In the genomic region with DNA sequence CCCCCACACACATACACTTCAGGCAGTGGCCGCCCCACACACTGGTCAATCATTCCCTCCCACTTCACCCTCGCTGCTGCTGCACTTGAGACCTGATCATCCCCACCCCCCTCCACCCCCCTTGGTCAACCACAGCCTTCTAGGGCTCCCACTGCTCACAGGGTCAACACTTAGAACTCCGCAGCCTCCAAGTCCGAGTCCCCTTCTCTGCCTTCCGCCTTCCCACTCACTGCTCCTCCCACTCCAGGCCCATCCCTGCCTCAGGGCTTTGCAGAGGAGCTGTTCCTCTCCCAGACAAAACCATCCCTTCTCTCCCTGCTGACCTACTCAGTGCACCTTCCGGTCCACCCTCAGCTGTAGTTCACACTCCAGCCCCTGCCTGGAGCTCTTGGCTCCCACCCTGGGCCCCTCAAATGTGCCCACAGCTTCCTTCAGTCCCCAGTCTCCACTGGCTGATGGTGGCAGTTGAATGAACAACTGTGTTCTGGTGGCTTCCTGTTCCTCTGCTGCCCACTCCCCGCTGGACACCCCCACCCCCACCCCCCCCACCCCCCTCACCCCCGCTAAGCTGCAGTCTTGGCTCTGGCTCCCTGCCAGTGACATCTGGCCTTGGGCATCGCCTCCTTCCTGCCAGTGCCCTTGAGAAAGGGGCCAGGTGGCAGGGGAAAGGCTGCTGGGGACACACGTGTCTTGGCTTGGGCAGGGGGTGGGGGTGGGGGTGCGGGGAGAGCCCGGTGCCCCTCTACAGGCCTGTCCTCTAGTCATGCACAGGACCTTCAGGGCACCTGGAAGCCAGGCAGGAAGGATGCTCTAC, we compare ENCODE assay signal across 8 mouse cellular contexts. TPM values are rescaled to one million over a fixed set of nuclear protein-coding genes. Genes with fewer than 3 reads are reported as not detected.
DNase-seq lines count a peak whose midpoint lies in the region; ATAC-seq lines count a peak whose summit lies in the region.

No protein-coding gene starts in this region.

- no peaks in the 10 kb centered on the region for H3K9me3 ChIP-seq in embryonic facial prominence, embryonic 11.5 days (replicated peaks; ENCODE audit: control insufficient read depth, low read length)
- no peaks in the 10 kb centered on the region for H3K9me3 ChIP-seq in liver, embryonic 11.5 days (ENCODE audit: control insufficient read depth, low read length)
- no peaks in the 10 kb centered on the region for H3K9me3 ChIP-seq in midbrain, embryonic 16.5 days (replicated peaks; ENCODE audit: control insufficient read depth, low read length, poor library complexity, severe bottlenecking)

- H3K4me1 ChIP-seq in embryonic facial prominence, embryonic 11.5 days (ENCODE audit: control insufficient read depth, insufficient read depth, low read length) = peaks cover 24% of the 10 kb centered on the region
- H3K4me1 ChIP-seq in liver, embryonic 11.5 days (replicated peaks; ENCODE audit: control insufficient read depth, insufficient read depth, low read length) = peaks cover 36% of the 10 kb centered on the region
- peaks cover 33% of the 10 kb centered on the region for H3K4me1 ChIP-seq in midbrain, embryonic 16.5 days (ENCODE audit: control insufficient read depth, insufficient read depth, low read length)

- no peaks in the 10 kb centered on the region; the same call in 1 of the 2 replicates for H3K27me3 ChIP-seq in embryonic facial prominence, embryonic 11.5 days (ENCODE audit: control insufficient read depth, insufficient read depth, low read length)
- H3K27me3 ChIP-seq in liver, embryonic 11.5 days (replicated peaks; ENCODE audit: control insufficient read depth, insufficient read depth, low read length) = peaks cover 42% of the 10 kb centered on the region
- H3K27me3 ChIP-seq in midbrain, embryonic 16.5 days (ENCODE audit: control insufficient read depth, insufficient read depth, low read depth, low read length) = peaks cover 30% of the 10 kb centered on the region

- H3K4me3 ChIP-seq in embryonic facial prominence, embryonic 11.5 days (ENCODE audit: low read depth, low read length) = no peak overlapping the region
- H3K4me3 ChIP-seq in liver, embryonic 11.5 days (ENCODE audit: low read depth, low read length) = peak overlapping the region; percentile 24
- H3K4me3 ChIP-seq in midbrain, embryonic 16.5 days (ENCODE audit: low read depth, low read length) = no peak overlapping the region

- no peaks in the 10 kb centered on the region for H3K36me3 ChIP-seq in embryonic facial prominence, embryonic 11.5 days (replicated peaks; ENCODE audit: control insufficient read depth, insufficient read depth, low read depth, low read length)
- H3K36me3 ChIP-seq in liver, embryonic 11.5 days (ENCODE audit: control insufficient read depth, insufficient read depth, low read length) = no peaks in the 10 kb centered on the region
- no peaks in the 10 kb centered on the region for H3K36me3 ChIP-seq in midbrain, embryonic 16.5 days (ENCODE audit: control insufficient read depth, insufficient read depth, low read length)

- ATAC-seq in embryonic facial prominence, embryonic 11.5 days (replicated peaks; ENCODE audit: insufficient number of reproducible peaks, low FRiP score, low TSS enrichment, low read depth) = 0 out of 2 replicates have a peak, but pooled peaks have one; percentile 14
- ATAC-seq in liver, embryonic 11.5 days (replicated peaks; ENCODE audit: low FRiP score) = no peak
- no peak for ATAC-seq in midbrain, embryonic 16.5 days
- ATAC-seq in megakaryocyte-erythroid progenitor cell, adult 5-6 weeks (replicated peaks; ENCODE audit: low FRiP score, low TSS enrichment, poor library complexity, severe bottlenecking) = no peak

- H3K4me2 ChIP-seq in embryonic facial prominence, embryonic 11.5 days (ENCODE audit: low read depth, low read length) = peak overlapping the region; percentile 22
- peak overlapping the region; percentile 51 for H3K4me2 ChIP-seq in liver, embryonic 11.5 days
- peak overlapping the region; percentile 41; the same call in 1 of the 2 replicates for H3K4me2 ChIP-seq in midbrain, embryonic 16.5 days (ENCODE audit: low read length)

- WGBS in embryonic facial prominence, embryonic 11.5 days = 7% methylated on average over 10 of the region's 12 CpGs
- WGBS in liver, embryonic 11.5 days = 8% methylated on average over 11 of the region's 12 CpGs
- WGBS in midbrain, embryonic 16.5 days = 2% methylated on average over 11 of the region's 12 CpGs

- no peak overlapping the region for H3K9ac ChIP-seq in embryonic facial prominence, embryonic 11.5 days (replicated peaks; ENCODE audit: low read length)
- H3K9ac ChIP-seq in liver, embryonic 11.5 days (ENCODE audit: low read depth, low read length) = peak overlapping the region; percentile 18; the same call in 1 of the 2 replicates
- peak overlapping the region; percentile 50; the same call in 1 of the 2 replicates for H3K9ac ChIP-seq in midbrain, embryonic 16.5 days (ENCODE audit: low read depth, low read length)

- intact Hi-C loops in heart, postnatal 10 days (cut with DNase I) = no loop called here

- H3K27ac ChIP-seq in embryonic facial prominence, embryonic 11.5 days (replicated peaks; ENCODE audit: low read depth, low read length) = peak overlapping the region; percentile 60; the same call in 1 of the 2 replicates
- H3K27ac ChIP-seq in liver, embryonic 11.5 days (ENCODE audit: low read depth, low read length) = peak overlapping the region; percentile 50; the same call in 1 of the 2 replicates
- peak overlapping the region; percentile 58; the same call in 1 of the 2 replicates for H3K27ac ChIP-seq in midbrain, embryonic 16.5 days (ENCODE audit: low read length)

- DNase-seq in urinary bladder, postnatal 36 days (ENCODE audit: low spot score in 2 of 2) = peak; percentile 38 to 53
- DNase-seq in urinary bladder, postnatal 25 days (ENCODE audit: low spot score) = no peak
- peak; percentile 54 for DNase-seq in embryonic facial prominence, embryonic 11.5 days (ENCODE audit: low spot score)
- DNase-seq in heart, postnatal 10 days = peak; percentile 61
- DNase-seq in liver, embryonic 11.5 days (ENCODE audit: low spot score) = peak; percentile 59
- no peak for DNase-seq in spleen, postnatal 36 days (ENCODE audit: low spot score in 2 of 2)

RNA-seq across cellular contexts. Expression of gene Tle6, which starts 3.5 kb away (rescaled TPM):
- polyA plus RNA-seq in embryonic facial prominence, embryonic 11.5 days (2014; fragmentation: Nextera tagmentation; extraction: Ambion mirVana) = 7.1 and 10.7 TPM in 2 replicates
- 10 to 100 TPM; 10.2 to 11.1 TPM for total RNA-seq in heart, postnatal 10 days (2021)
- polyA plus RNA-seq in liver, embryonic 11.5 days (2014; fragmentation: Nextera tagmentation; extraction: Ambion mirVana) = 13.2 and 16.7 TPM in 2 replicates
- polyA plus RNA-seq in midbrain, embryonic 16.5 days (2015; fragmentation: Nextera tagmentation; extraction: Ambion mirVana) = 4.3 and 5.2 TPM in 2 replicates
- total RNA-seq in megakaryocyte-erythroid progenitor cell, adult 5-6 weeks (2014; fragmentation: Nextera tagmentation) = 7.9 and 14.3 TPM in 2 replicates
- 3.5 and 14.3 TPM in 2 replicates for total RNA-seq in megakaryocyte-erythroid progenitor cell, adult 5-6 weeks (2017)

RNA-seq across cellular contexts. Expression of gene BC025920, which starts 8.7 kb away (rescaled TPM):
- polyA plus RNA-seq in embryonic facial prominence, embryonic 11.5 days (2014; fragmentation: Nextera tagmentation; extraction: Ambion mirVana) = 0.52 and 0.70 TPM in 2 replicates
- total RNA-seq in heart, postnatal 10 days (2021) = 1 to 10 TPM; 1.3 to 1.4 TPM
- 0.81 and 1.1 TPM in 2 replicates for polyA plus RNA-seq in liver, embryonic 11.5 days (2014; fragmentation: Nextera tagmentation; extraction: Ambion mirVana)
- 1.9 and 2.0 TPM in 2 replicates for polyA plus RNA-seq in midbrain, embryonic 16.5 days (2015; fragmentation: Nextera tagmentation; extraction: Ambion mirVana)
- total RNA-seq in megakaryocyte-erythroid progenitor cell, adult 5-6 weeks (2014; fragmentation: Nextera tagmentation) = 3.4 and 4.5 TPM in 2 replicates
- 2.8 and 4.6 TPM in 2 replicates for total RNA-seq in megakaryocyte-erythroid progenitor cell, adult 5-6 weeks (2017)

RNA-seq across cellular contexts. Expression of gene Tle2, which starts 23.0 kb away (rescaled TPM):
- 14.1 and 15.3 TPM in 2 replicates for polyA plus RNA-seq in embryonic facial prominence, embryonic 11.5 days (2014; fragmentation: Nextera tagmentation; extraction: Ambion mirVana)
- total RNA-seq in heart, postnatal 10 days (2021) = 10 to 100 TPM in 1 of 2 experiments, 1 to 10 TPM in 1; 8.1 to 11.2 TPM
- 5.1 and 6.9 TPM in 2 replicates for polyA plus RNA-seq in liver, embryonic 11.5 days (2014; fragmentation: Nextera tagmentation; extraction: Ambion mirVana)
- 39.0 and 54.8 TPM in 2 replicates for polyA plus RNA-seq in midbrain, embryonic 16.5 days (2015; fragmentation: Nextera tagmentation; extraction: Ambion mirVana)
- total RNA-seq in megakaryocyte-erythroid progenitor cell, adult 5-6 weeks (2014; fragmentation: Nextera tagmentation) = 4.2 and 5.9 TPM in 2 replicates
- 0.33 and 0.69 TPM in 2 replicates for total RNA-seq in megakaryocyte-erythroid progenitor cell, adult 5-6 weeks (2017)

RNA-seq across cellular contexts. Expression of gene Sirt6, which starts 30.3 kb away (rescaled TPM):
- 37.8 and 39.8 TPM in 2 replicates for polyA plus RNA-seq in embryonic facial prominence, embryonic 11.5 days (2014; fragmentation: Nextera tagmentation; extraction: Ambion mirVana)
- total RNA-seq in heart, postnatal 10 days (2021) = 10 to 100 TPM; 12.8 to 14.2 TPM
- 22.8 and 22.9 TPM in 2 replicates for polyA plus RNA-seq in liver, embryonic 11.5 days (2014; fragmentation: Nextera tagmentation; extraction: Ambion mirVana)
- 51.3 and 52.3 TPM in 2 replicates for polyA plus RNA-seq in midbrain, embryonic 16.5 days (2015; fragmentation: Nextera tagmentation; extraction: Ambion mirVana)
- 13.7 and 18.3 TPM in 2 replicates for total RNA-seq in megakaryocyte-erythroid progenitor cell, adult 5-6 weeks (2014; fragmentation: Nextera tagmentation)
- total RNA-seq in megakaryocyte-erythroid progenitor cell, adult 5-6 weeks (2017) = 2.1 and 5.5 TPM in 2 replicates

RNA-seq across cellular contexts. Expression of gene Ankrd24, which starts 31.0 kb away (rescaled TPM):
- 3.2 and 4.1 TPM in 2 replicates for polyA plus RNA-seq in embryonic facial prominence, embryonic 11.5 days (2014; fragmentation: Nextera tagmentation; extraction: Ambion mirVana)
- 10 to 100 TPM; 13.9 to 16.6 TPM for total RNA-seq in heart, postnatal 10 days (2021)
- 3.6 and 4.6 TPM in 2 replicates for polyA plus RNA-seq in liver, embryonic 11.5 days (2014; fragmentation: Nextera tagmentation; extraction: Ambion mirVana)
- polyA plus RNA-seq in midbrain, embryonic 16.5 days (2015; fragmentation: Nextera tagmentation; extraction: Ambion mirVana) = 18.4 and 18.6 TPM in 2 replicates
- 7.7 and 10.4 TPM in 2 replicates for total RNA-seq in megakaryocyte-erythroid progenitor cell, adult 5-6 weeks (2014; fragmentation: Nextera tagmentation)
- total RNA-seq in megakaryocyte-erythroid progenitor cell, adult 5-6 weeks (2017) = 2.1 and 3.0 TPM in 2 replicates

Comparison
In these comparisons a context has a peak if more than half of its experiments do, and no peak if none do; other contexts are left out.
1. DNase-seq: peak in urinary bladder, postnatal 36 days (2 of 2), embryonic facial prominence, embryonic 11.5 days (single experiment), heart, postnatal 10 days (2 of 2) and liver, embryonic 11.5 days (single experiment); none in urinary bladder, postnatal 25 days (single experiment) and spleen, postnatal 36 days (0 of 2).
2. Peak in every context shown above with its lines, with median percentiles within 50 percentile points of each other: H3K27ac ChIP-seq and H3K4me2 ChIP-seq.